Mouse (Mus musculus): Measurements from ENCODE around the gene Ddx49.

GRCm38 (mm10) chr8:70247841-70248240 is 54.4 kb downstream of the Ddx49 start:
- TF ChIP-seq CTCF (IDR thresholded peaks at IDR 0.05; ENCODE audit: control insufficient read depth, insufficient read depth, insufficient replicate concordance, low read depth, low read length) (no peak), POLR2A (IDR thresholded peaks at IDR 0.05; ENCODE audit: control insufficient read depth, low read depth, low read length) (no peak)
